Mouse (Mus musculus) E14TG2a.4 (cell line): ENCODE results near the gene Tdrd9.
"Not testable (repeated sequence)": the region's sequence is repeated elsewhere in the genome, so short reads cannot be mapped to it uniquely, and the experiment has no call there.

Experiments
- H3K27me3 ChIP-seq: 2 replicates; pipeline ENCODE4 v1.6.1; 2014; ENCODE audit warnings: low read length, control low read depth; ENCODE audit not compliant: insufficient read depth
- H3K36me3 ChIP-seq: 2 replicates; pipeline ENCODE4 v1.6.1; 2014; ENCODE audit warnings: low read length, control low read depth; ENCODE audit not compliant: insufficient read depth
- H3K4me1 ChIP-seq: replicated peaks from 2 replicates; pipeline ENCODE4 v1.6.1; 2014; ENCODE audit warnings: low read depth, low read length, control low read depth
- H3K4me3 ChIP-seq: replicated peaks from 2 replicates; pipeline ENCODE4 v1.5.1; 2014; ENCODE audit warnings: mild to moderate bottlenecking, low read length
- H3K9me3 ChIP-seq: 2 replicates; pipeline ENCODE4 v1.6.1; 2014; ENCODE audit warnings: low read length, control low read depth
- CTCF ChIP-seq: conservative IDR thresholded peaks from 2 replicates; pipeline ENCODE4 v1.5.1; 2014; ENCODE audit warnings: low read length
- NANOG ChIP-seq: IDR thresholded peaks from 2 replicates; pipeline ENCODE4 v1.6.1; 2014; ENCODE audit warnings: borderline replicate concordance, low read length, mixed read lengths
- POU5F1 ChIP-seq: IDR thresholded peaks from 2 replicates; pipeline ENCODE4 v1.6.1; 2014; ENCODE audit warnings: low read length, borderline replicate concordance

Gene Tdrd9

GRCm38 (mm10) chr12:112033409-112033975 lies 62.1 kb downstream of the Tdrd9 start:
- no peak for TF ChIP-seq POU5F1
- no peak for TF ChIP-seq NANOG
- no peak for TF ChIP-seq CTCF
- H3K27me3 ChIP-seq, result no peaks in the 10 kb centered on the region; the same call in 1 of the 2 replicates
- H3K4me3 ChIP-seq, result no peak overlapping the region
- no peaks in the 10 kb centered on the region for H3K36me3 ChIP-seq
- no peaks in the 10 kb centered on the region for H3K4me1 ChIP-seq
- no peaks in the 10 kb centered on the region for H3K9me3 ChIP-seq

GRCm38 (mm10) chr12:112035341-112036100 lies 64.2 kb downstream of the Tdrd9 start:
- H3K27me3 ChIP-seq, H3K4me3 ChIP-seq, H3K36me3 ChIP-seq, H3K9me3 ChIP-seq, H3K4me1 ChIP-seq: not testable (repeated sequence)

GRCm38 (mm10) chr12:112038441-112038840 lies 67.1 kb downstream of the Tdrd9 start:
- H3K27me3 ChIP-seq, result no peaks in the 10 kb centered on the region
- no peak overlapping the region for H3K4me3 ChIP-seq
- 0 out of 2 replicates have a peak, but pooled peaks cover 2% of the 10 kb centered on the region for H3K9me3 ChIP-seq
- TF ChIP-seq CTCF (no peak), NANOG (no peak), POU5F1 (no peak)
- no peaks in the 10 kb centered on the region for H3K4me1 ChIP-seq
- H3K36me3 ChIP-seq, result no peaks in the 10 kb centered on the region

- no peaks in the 10 kb centered on the region for H3K4me1 ChIP-seq
Measured at GRCm38 (mm10) chr12:112039169-112039568, 67.8 kb downstream of the Tdrd9 start.

GRCm38 (mm10) chr12:112042681-112043080 lies 71.3 kb downstream of the Tdrd9 start:
- Histone ChIP-seq H3K9me3 (0 out of 2 replicates have a peak, but pooled peaks cover 2% of the 10 kb centered on the region), H3K4me1 (no peaks in the 10 kb centered on the region), H3K36me3 (no peaks in the 10 kb centered on the region), H3K4me3 (no peak overlapping the region), H3K27me3 (no peaks in the 10 kb centered on the region)
- TF ChIP-seq CTCF (no peak), NANOG (no peak), POU5F1 (no peak)

More at GRCm38 (mm10) chr12:112039169-112039568, 67.8 kb downstream of the Tdrd9 start:
- Histone ChIP-seq H3K9me3 (0 out of 2 replicates have a peak, but pooled peaks cover 2% of the 10 kb centered on the region), H3K27me3 (no peaks in the 10 kb centered on the region), H3K4me3 (no peak overlapping the region), H3K36me3 (no peaks in the 10 kb centered on the region)
- no peak for TF ChIP-seq NANOG
- TF ChIP-seq CTCF, result no peak
- TF ChIP-seq POU5F1, result no peak

GRCm38 (mm10) chr12:112077651-112078050 lies 106.3 kb downstream of the Tdrd9 start:
- Histone ChIP-seq H3K9me3 (no peaks in the 10 kb centered on the region), H3K27me3 (peaks cover 3% of the 10 kb centered on the region; the same call in 1 of the 2 replicates), H3K4me1 (peaks cover 11% of the 10 kb centered on the region), H3K4me3 (no peak overlapping the region), H3K36me3 (no peaks in the 10 kb centered on the region)
- TF ChIP-seq POU5F1 (no peak), CTCF (peak; percentile 84)

GRCm38 (mm10) chr12:112079911-112080310 lies 108.6 kb downstream of the Tdrd9 start:
- Histone ChIP-seq H3K4me3 (no peak overlapping the region), H3K9me3 (peaks cover 7% of the 10 kb centered on the region), H3K27me3 (peaks cover 3% of the 10 kb centered on the region; the same call in 1 of the 2 replicates), H3K4me1 (peaks cover 8% of the 10 kb centered on the region), H3K36me3 (no peaks in the 10 kb centered on the region)
- TF ChIP-seq NANOG, result no peak
- no peak for TF ChIP-seq POU5F1
- TF ChIP-seq CTCF, result no peak

GRCm38 (mm10) chr12:112080911-112081310 lies 109.6 kb downstream of the Tdrd9 start:
- Histone ChIP-seq H3K9me3 (peaks cover 14% of the 10 kb centered on the region), H3K4me1 (peaks cover 8% of the 10 kb centered on the region), H3K4me3 (no peak overlapping the region), H3K27me3 (peaks cover 3% of the 10 kb centered on the region; the same call in 1 of the 2 replicates), H3K36me3 (no peaks in the 10 kb centered on the region)
- TF ChIP-seq CTCF (no peak), POU5F1 (no peak), NANOG (no peak)
